Mouse (Mus musculus): ENCODE results near the gene Ugt1a6a.

GRCm38 (mm10) chr1:88197443-88197842 is 62.8 kb downstream of the Ugt1a6a start:
- TF ChIP-seq CTCF (conservative IDR thresholded peaks at IDR 0.05; ENCODE audit: low read length) (no peak), NANOG (IDR thresholded peaks at IDR 0.05; ENCODE audit: borderline replicate concordance, low read length) (no peak), POU5F1 (IDR thresholded peaks at IDR 0.05; ENCODE audit: borderline replicate concordance, low read length) (no peak)

Measured in E14TG2a.4 (cell line).